Mouse (Mus musculus) adrenal gland, postnatal 36 days (tissue): Measurements from ENCODE around the gene Wscd1. TPM values are rescaled to one million over a fixed set of nuclear protein-coding genes. Genes with fewer than 3 reads are reported as not detected.

Source experiments
- DNase-seq, 2 experiments: peaks; one replicate each; pipeline ENCODE4 v3.0.0; 2021; ENCODE audit warnings: mixed read lengths in 1 of 2
- total RNA-seq, 2 experiments: library from RNA; stranded (reverse); gene quantifications; 2 replicates each; pipeline ENCODE4 v1.2.3; 2021

The Wscd1 gene
- total RNA-seq, 2 experiments from 2014 or later = 5.0 to 7.4 TPM

DNA sequence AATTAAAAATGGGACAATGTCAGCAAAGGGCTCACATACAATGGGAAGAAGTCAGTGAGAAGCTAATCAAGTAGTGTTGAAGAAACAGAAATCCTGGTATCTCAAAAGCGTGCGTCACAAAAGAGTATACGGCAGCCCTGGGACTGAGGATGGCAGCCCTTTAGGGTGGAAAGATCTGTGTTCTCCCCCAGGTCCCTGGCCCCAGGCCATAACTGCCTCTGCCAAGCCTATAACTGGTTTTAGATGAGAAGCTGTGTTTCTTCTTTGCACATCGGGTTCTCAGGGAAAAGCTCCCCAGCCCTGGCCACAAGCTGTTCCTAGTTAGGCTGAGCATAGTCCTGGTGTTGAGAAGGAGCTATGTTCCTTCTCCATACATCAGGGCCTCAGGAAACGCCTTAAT, 72.3 kb downstream of the Wscd1 start:
- no peak for DNase-seq

DNA sequence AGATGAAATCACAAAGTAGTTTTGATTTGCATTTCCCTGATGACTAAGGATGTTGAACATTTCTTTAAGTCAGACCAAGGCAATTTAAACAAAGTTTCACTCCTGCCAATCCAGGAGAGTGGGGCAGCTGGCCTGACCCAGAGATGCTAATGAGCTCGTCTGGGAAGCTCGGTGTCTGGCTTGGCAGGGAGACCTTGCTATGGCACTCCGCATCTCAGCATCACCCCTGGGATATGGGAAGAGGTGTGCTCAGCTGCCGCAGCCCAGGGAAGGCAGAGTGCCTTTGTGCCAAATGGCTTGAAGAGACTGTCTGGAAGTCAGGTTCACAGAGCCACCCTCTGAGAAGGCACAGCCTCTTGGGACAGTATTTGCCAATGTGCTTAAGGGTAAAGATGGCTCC, 75.3 kb downstream of the Wscd1 start:
- no peak for DNase-seq
